Mouse (Mus musculus) gonadal fat pad, adult 2 months (tissue): ENCODE measurements around the gene Ccdc33. TPM values are rescaled to one million over a fixed set of nuclear protein-coding genes. Genes with fewer than 3 reads are reported as not detected.

Experiments
- DNase-seq: peaks from one replicate; pipeline ENCODE4 v3.0.0-alpha.2; 2012; ENCODE audit warnings: low read depth
- polyA plus RNA-seq: library from polyadenylated mRNA; depleted of rRNA; stranded (reverse); fragments of >200 nt; gene quantifications from 2 replicates; pipeline ENCODE4 v1.2.3, GENCODE M21; 2012; rRNA removed

Gene Ccdc33
- 1.5 and 1.7 TPM in 2 replicates for polyA plus RNA-seq

DNA sequence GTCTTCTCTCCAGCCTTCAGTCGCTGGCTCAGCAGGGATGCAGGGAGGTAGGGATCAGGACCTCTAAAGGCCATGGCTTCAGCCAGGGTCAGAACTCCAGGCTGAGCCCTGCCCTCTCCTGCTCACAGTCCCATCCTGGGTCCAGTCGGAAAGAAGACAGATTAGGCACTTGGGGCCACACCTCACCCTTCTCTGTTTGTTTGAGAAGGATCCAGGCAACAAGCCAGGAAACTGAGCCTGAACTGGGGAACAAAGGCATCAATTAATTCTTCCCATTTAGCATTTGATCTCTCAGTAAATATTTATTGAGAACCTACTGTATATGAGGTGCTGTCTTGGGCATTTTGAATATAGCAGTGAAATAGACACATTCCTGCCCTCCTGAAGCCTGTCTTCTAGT lies at the start of gene Ccdc33:
TSS of gene Ccdc33 (minus strand) at position 153 of the 400 bp plus-strand sequence.
- DNase-seq = no peak

DNA sequence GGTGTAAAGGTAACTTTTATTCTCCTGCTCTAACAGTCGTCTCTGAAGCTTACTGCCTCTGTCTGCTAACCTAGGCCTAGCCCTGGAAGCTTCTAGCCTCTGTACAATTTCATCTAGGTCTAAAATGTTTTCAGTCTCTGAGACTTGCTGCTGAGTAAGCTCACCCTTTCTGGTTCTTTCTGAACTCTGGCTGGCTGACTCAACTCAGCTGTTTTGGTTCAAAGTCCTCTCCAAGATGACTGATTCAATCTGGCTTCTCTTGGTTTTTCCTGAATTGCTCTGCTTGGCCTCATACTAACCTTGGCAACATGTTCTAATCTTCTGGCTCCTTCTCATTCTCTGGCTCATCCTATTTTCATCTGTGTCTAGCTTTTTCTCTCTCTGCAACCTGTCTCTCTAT lies 47.2 kb upstream of the Ccdc33 start:
- DNase-seq = no peak

DNA sequence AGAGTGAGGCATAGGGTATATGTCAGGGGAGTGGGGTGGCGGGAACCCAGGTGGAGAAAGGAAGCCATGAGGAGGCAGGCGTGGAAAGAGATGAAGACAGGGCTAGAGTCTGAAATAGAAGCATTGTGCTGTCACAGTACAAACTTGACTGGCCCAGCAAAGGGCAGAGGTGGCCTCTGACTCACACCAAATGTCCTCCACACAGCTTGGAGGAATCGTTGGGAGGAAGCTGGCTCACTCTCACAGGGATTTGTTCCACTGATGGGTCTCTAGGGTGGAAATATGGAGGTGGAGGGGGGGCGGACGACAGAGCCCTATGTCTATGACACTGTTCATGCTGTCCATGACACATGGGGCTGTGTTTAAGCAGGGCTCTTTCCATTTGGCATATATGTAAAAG lies 44.5 kb upstream of the Ccdc33 start:
- no peak for DNase-seq

DNA sequence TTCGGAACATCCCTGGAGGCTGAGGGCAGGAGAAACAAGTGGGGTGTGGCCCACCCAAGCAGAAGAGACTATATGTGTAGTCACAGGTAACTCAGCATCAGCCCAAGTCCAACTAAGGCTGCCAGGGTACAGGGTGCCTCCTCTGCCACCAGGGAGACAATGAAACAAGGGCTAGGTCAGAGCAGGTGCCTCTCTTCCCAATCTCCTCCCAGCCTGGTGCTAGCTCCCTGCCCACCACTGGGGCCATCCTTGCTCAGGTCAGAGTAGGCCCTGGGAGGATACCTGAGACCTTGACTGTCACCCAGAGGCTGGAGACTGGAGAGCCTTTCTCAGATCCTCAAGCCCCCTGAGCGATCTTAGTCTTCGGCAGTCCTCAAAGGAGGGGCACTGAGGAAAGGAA lies 43.5 kb upstream of the Ccdc33 start:
- DNase-seq = no peak

DNA sequence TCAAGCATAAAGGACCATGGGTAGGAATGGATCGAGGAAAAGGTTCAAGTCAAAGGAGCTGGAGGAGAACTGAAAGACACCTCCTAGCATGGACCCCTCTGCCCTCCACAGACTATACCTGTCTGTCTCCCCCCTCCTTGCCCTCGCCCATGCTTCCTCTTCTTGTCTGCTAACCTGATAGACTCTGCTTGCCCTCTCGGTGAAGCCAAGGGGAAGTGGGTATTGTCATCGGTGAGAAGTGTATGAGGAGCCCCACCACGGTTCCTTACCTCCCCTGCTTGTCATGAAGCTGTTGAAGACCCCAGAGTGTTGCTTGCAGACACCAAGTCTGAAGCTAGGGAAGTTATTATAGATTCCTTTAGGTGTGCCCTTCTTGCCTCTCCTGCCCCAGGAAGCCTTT lies 41.7 kb upstream of the Ccdc33 start:
- DNase-seq = no peak

DNA sequence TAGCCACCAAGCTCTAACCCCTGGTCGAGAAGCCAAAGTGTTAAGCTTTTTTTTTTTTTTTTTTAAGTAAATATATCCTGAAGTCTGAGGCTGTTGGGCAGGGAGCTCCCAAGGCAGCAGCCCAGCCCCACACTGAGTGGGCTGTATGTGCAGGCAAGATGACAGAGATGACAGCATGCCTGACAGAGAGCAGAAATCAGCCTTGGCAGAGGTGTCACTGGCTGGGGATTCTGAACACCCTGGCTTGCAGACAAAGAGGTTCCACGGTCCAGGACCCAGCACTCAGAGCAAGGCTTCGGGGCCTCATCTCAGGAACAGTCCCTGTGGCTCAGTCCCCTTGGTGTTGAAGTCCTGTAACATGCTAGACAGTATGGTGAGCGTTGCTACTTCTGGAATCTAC lies 41.2 kb upstream of the Ccdc33 start:
- no peak for DNase-seq

DNA sequence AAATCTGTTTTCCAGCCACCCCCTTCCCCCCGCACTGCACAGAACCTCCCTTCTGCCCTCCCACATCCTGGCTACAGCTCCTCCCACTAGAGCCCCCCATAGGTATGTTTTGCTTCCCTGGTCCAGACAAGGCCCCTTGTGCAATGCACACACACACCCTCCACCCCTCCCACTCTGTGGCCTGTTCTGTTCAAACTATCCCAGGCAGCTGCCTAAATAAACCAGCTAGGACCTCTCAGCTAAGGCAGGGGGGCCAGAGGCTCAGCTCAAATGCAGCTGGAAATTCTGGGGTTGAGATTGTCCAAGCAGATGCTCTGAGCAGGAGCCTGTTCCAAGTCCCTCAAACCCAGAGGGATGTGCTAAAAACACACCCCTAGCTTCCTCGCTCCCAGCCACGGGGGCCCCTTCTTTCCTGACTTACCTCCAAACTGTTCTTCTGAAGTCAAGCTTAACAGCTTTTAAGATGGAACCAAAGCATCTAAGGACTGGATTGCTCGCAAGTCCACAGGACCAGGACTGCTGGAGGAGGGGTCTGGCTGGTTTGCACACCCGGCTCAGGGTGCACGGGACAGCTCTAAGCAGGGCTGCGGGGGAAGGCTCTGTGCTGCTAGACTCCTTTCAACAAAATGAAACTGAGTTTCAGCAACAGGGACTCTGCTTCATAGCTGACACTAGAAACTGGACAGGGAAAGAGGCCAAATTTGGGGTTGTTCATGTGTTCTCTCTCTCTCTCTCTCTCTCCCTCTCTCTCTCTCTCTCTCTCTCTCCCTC lies 40.1 kb upstream of the Ccdc33 start:
- DNase-seq = no peak

DNA sequence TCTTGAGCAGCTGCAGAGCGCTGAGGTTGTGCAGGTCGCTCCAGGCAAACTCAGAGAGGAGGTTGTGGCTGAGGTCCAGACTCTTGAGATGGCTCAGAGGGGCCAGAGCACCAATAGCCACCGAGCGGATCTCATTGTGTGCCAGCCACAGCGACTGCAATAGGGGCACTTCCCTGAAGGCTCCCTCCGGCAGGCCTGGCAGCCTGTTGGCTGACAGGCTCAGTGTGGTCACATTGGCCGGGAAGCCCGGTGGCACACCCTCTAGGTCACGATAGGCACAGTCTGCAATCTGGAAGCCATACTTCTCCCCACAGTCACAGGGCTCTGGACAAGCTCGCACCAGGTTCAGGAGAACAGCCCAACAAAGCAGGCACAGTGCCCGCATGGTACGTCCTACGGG lies 39.2 kb upstream of the Ccdc33 start:
- DNase-seq = no peak

DNA sequence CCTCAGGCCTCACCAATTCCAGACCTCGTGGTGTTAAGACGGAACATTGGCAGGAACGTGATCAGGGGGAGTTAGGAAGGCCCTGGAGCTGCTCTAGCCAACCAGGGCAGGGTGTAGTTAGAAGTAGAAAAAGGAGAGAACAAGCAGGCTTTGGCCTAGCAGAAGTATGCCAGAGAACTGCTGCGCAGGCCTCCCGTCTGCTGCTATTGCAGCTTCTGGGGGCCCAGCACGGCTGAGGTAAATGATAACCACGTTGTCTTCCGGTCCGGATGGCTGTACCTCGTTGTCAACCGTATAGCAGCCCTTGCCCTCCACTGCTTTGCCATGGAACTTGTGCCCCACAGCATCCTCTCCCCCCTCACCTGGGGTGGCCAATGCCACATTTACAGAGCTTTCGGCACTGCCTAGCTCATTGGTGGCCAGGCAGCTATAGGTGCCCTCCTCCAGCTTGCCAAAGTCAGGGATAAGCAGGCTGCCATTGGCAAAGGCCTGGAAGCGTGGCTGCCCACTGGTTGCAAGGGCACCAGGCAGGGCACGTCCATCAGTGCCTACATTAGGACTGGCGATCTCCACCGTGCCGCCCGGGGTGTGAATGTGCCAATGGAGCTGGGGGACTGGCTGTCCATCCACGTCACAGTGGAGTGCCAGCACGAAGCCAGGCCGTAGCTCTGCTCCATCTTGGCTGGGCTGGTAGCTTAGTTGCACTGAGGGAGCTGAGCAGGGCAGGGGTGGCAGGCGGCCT lies 38.4 kb upstream of the Ccdc33 start:
- no peak for DNase-seq

DNA sequence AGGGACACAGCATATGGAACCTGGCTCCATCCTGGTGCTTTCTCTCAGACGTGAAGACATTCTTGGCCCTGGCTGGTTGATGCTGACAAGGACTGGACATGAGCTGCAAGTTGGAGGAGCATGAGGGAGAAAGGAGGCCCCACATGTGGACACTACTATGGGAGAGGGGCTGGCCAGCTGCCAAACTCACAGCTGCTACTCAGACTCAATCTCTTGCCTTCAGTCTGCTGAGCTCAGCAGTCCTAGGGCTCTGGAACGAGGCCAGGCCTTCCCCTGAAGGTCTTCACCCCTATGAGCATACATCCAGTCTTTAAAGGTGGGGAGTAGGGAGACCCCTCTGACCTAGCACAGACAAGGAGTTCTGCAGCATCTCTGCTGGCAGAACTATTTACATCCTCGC lies 36.7 kb upstream of the Ccdc33 start:
- DNase-seq = no peak

DNA sequence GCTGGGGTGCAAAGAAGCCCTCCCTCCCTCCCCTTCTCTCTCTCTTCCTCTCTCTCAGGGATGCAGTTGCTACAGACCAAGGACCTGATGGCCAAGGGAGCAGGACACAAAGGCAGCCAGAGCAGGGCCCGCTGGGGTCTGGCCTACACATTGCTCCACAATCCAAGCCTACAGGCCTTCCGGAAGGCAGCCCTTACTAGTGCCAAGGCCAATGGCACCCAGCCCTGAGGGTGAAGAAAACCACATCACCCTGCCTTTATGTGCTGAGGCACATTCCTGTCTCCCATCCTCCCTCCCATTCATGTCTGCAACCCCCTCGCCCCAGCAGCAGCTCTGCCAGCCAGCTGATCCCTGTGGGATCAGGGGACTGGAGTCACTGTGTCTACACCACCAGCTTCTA lies 34.5 kb upstream of the Ccdc33 start:
- DNase-seq = no peak

DNA sequence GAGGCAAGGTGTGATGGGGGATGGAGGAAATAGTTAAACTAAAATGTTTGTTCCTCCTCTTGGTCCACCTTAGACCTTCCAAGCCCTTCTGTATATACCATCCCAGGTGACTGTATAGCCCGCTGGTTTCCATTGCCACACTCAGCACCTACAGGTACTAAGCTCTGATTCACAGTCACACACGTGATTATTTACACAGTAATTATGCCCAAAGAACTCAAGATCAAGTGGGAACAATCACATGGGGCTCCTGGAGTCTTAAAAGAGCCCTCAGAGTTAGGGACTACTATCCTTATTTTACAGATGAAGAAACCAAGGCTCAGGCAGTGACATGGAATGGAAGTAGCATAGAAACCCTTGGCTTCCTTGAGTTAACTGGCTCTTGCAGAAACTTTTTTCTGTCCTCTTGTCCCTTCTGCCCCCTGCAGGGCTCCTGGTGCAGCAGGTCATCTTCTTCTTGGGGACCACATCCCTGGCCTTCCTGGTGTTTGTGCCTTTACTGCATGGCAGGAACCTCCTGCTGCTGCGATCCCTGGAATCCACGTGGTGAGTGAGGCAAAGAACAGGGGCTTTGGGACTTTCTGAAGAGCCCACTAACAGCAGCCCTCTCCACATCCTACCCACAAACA lies 32.2 kb upstream of the Ccdc33 start:
- no peak for DNase-seq

DNA sequence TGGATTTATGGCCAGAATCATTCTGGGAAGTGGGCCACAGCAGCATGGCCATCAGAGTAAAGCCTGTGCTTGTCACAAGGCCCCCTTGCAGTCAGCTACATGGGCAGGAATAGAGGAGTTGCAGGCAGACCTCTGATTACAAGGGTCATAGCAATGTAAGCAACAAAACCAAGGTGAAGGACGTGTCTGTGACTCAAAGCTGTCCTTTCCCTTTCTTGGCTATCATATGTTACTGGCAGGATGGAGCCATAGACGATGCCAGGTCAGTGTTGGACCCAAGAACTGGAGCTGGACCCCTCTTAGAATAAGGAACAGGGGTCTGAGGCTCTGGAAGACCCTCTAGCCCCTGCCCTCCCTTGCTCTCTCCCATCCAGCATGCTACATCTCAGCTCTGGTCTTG lies 30.2 kb upstream of the Ccdc33 start:
- no peak for DNase-seq

DNA sequence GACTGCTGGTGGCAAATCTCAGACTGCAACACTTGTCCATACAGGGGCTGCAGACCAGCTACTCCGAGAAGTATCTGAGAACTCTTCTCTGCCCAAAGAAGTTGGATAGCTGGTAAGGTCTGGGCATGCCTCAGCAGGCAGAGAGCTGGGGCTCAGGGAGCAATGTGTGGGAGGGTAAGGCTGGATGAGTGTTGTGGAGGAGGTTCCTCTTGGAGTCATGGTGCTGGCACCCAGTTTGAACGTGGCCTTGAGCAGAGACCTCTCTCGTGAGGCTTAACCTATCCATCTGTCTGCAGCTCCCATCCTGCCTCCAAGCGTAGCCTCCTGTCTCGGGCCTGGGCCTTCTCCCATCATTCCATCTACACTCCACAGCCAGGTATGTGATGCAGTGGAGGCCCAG lies 26.8 kb upstream of the Ccdc33 start:
- DNase-seq = peak; percentile 45

DNA sequence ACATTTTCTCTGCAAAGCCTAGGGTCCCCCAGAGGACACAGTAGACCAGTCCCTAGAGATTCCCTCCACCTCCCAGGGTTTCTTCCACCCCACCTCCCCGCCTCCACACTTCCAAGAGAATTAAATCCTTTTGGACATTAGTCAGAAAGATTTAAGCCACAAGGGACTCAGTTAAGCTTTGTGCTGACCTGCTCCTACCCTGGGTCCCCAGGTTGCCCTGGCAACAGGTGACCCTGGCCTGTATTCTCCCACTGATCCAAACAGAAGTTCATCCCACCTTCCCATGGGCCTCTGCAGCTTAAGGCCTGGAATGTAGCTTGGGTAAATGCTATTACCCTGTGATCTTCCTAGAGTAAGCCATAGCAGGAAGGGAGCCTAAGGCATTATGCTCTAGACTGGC lies 26.0 kb upstream of the Ccdc33 start:
- no peak for DNase-seq

DNA sequence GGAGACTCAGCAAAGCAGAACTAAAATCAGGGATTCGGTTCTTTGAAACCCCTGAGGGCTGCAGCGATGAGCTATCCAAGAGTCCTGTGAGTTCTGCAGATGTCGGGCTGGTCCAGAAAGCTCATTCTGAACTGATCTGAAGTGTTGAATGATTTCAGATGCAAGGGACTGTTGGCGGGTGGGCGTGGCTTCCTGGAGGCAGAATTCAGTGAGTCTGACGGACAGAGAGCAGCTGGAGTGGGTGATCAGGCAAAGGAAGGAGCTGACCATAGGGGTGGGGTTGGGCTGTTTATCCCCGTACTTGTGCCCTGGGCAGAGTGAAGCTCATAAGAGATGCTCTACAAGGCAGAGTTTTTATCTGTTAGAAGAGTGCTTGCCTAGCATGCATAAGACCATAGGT lies 24.8 kb upstream of the Ccdc33 start:
- no peak for DNase-seq

DNA sequence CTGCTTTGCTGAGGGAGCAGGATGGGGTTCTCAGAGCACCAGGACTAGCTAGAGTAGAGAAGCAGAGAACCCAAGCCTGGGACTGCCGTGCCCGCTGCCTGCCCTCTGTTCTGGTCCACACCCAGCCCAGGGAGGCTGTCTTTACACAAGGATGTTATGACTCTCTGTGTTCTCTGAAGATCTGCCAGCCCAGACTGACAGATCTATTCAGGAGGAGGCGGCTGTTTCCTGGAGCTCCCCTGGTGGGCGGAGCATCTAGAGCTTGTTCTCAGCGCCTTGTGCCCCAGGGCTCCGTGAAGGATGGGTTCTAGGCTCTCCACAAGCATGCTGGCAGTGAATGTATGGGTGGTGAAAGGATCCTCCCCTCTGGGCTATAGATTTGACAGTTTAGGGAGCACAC lies 21.3 kb upstream of the Ccdc33 start:
- no peak for DNase-seq

DNA sequence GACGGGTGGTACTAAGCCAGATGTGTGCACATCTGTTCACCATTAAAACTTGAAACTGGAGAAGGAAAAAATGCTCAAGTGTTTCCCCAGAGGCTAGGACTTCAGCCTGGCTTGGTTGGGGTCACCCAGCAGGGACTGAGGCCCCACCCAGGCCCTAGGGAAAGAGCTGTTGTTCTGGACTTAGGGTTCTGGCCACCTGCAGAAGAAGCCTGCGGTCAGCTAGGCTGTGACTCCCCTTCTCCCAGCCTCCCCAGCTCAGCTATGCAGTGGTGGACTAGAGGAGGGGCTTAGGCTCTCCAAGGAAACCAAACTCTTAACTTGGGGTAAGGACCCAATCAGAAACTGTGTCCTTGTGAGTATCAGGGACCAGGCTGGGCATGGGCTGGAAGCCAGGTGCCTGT lies 17.3 kb upstream of the Ccdc33 start:
- DNase-seq = no peak

DNA sequence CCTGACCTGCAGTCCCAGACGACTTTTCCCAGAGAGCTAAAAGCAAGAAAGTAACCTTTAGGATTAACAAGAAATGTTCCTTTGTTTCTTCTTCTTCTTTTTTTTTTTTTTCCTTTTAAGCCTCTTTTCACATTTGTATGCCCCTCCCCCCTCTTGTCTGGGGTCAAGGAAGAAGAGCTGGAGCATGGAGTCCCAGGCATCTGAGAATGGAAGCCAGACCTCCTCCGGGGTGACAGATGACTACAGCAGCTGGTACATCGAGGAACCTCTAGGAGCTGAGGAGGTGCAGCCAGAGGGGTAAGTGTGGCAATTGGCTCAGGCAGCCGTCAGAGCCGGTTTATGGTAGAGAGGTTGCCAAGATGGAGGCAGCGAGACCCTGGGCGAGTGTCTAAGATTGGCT lies 16.3 kb upstream of the Ccdc33 start:
- DNase-seq = no peak

DNA sequence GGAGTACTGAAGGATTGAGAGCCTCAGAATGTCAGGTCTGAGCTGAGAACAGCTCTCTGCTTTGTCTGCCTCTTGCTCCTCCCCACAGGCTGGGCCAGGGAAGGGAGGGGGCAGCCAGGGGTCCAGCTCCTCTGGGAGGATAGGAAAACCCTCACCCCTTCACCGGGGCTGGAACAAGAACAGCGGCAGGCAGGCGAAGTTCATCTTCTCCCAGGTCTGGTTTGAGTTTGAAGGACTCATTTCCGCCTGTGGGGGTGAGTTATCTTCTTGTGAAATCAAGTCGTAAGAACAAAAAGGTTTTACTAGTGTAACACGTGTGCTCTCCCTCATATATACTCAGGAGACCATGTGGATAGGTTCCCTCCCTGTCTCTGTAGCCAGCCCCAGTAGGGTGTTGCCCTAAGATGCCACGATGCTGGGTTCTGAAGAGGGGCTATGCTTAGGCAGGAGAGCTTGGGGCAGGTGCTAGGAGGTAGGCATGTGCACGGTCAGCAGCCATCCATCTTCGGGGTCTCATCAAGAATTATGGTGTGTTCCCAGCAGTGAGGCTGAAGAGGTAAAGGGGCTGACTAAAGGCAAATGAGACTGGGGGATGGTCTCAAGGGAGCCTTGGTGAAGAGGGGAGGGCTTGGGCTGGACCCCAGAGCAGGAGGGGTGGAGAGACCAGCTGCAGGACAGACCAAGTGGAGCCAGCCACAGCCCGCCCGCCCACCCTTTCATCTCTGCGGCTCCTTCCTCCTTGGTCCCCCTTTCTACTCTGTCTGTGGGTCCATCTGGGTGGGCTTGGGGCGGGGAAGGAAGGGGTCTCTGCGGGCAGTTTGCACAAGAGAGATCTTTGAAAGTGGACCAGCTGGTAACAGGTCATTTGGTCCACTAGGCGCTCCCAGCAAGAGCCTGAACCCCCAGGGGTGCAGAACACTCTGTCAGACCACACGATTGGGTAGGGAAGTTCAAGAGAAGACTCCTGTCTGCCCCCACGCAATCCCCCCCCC lies 15.6 kb upstream of the Ccdc33 start:
- DNase-seq = no peak

DNA sequence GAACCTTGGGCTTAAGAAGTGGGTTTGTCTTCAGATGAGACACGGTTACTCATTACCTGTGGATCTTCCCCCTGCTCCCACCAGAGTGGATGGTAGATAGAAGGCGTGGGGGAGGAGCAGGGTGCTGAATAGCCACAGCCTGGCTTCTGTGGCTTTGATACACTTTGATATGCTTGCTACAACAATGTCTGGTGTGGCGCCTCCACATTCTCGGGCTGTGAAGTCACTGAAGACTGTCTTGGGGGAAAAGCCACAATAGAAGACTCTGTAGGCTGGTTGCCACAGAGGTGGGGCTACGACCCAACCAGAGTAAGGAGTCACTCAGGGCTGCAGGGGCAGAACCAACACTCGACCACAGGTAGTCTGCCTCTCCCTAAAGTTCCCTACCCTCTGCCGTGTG lies 13.1 kb upstream of the Ccdc33 start:
- DNase-seq = no peak

DNA sequence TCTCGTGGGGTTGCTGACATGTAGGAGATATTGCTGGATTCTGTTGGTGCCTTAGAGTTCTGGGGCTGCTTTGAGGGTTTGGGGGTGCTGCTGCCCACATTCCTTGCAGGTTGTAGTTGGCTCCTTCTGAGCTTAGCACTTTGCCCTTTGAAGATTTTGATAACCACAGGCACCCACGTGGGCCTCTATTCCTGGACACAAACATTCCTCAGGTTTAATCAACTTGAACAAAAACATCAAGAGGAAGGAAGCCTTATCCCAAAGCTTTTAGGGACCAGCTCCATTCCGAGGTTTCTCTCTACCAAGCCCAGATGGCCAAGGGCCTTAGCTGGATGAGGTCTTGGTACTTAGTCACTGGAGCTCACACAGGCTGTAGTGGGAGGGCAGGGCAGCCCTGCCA lies 12.3 kb upstream of the Ccdc33 start:
- DNase-seq = no peak
